Mouse (Mus musculus) heart, postnatal 4 days (tissue): ENCODE data around the gene Smg6. TPM values are rescaled to one million over a fixed set of nuclear protein-coding genes. Genes with fewer than 3 reads are reported as not detected.

Experiments
- microRNA-seq, 2 experiments: library from miRNA; unstranded; fragments of <30 nt; microRNA quantifications; one replicate each; pipeline ENCODE4 v1.2.0; 2021 to 2022
- total RNA-seq, 2 experiments: library from RNA; stranded (reverse); gene quantifications; 2 replicates each; pipeline ENCODE4 v1.2.3; 2021

The Smg6 gene
- total RNA-seq, 2 experiments from 2014 or later, result 25.6 to 25.7 TPM

Small RNA genes within 50 kb of the gene (microRNA-seq; reads per million reads assigned to microRNA genes)
- gene Mir132 (705 to 944 reads per million in 2 experiments), gene Mir212 (22.8 to 37.4 reads per million in 2 experiments)

Other genes with a start within 250 kb of the Smg6 start
- gene Pafah1b1, start 201.2 kb upstream of the Smg6 start, total RNA-seq, result 100 to 1,000 TPM; 265 to 269 TPM
- 10 to 100 TPM; 15.2 to 16.9 TPM for gene Mettl16, start 155.0 kb upstream of the Smg6 start, total RNA-seq
- gene Mnt, start 94.9 kb upstream of the Smg6 start, total RNA-seq, result 10 to 100 TPM; 14.8 to 15.7 TPM
- gene Sgsm2, start 28.8 kb upstream of the Smg6 start, total RNA-seq, result 10 to 100 TPM; 14.6 to 14.9 TPM
- gene Tsr1, start 27.8 kb upstream of the Smg6 start, total RNA-seq, result 10 to 100 TPM; 20.0 to 22.6 TPM
- gene Srr, start 125 bp downstream of the Smg6 start, total RNA-seq, result 10 to 100 TPM; 29.4 to 30.4 TPM
- gene Hic1, start 243.7 kb downstream of the Smg6 start, total RNA-seq, result 10 to 100 TPM; 42.6 to 49.5 TPM